Mouse (Mus musculus) mature B cell (primary cell): ENCODE results near the gene Praf2.

ENCODE experiments used
- in situ Hi-C: fragments of 300-500 bp; cut with MboI; formaldehyde crosslinking; loops from 2 replicates; pipeline ENCODE4 v1.14.3; 2019

Gene Praf2

DNA sequence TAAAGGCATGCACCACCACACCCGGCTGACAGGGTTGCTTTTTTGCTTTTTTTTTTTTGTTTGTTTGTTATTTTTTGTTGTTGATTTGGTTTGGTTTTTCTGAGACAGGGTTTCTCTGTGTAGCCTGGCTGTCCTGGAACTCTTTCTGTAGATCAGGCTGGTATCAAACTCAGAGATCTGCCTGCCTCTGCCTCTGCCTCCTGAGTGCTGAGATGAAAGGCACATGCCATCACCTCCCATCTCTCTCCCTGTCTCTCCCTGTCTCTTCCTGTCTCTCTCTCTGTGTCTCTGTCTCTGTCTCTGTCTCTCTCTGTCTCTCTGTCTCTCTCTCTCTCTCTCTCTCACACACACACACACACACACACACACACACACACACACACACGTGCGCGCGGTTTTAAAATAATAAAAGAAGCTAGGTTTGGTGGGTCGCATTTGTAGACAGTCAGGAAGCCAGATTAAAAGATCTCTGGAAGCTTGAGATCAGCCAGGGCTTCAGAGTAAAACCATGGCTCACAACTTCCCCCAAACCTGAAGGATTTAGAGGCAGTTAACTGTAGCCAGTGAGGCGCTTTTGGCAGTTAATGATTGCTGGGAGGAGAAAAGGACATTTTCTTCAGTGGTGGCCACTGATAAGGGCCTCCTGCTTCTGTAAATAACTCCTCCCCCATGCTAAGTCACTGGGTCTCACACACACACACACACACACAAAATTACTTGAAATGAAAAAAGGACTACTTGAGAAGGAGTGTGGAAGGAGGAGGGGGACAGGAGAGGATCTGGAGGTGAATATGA is 50.4 kb downstream of the Praf2 start:
- in situ Hi-C loops = no loop called here

GRCm38 (mm10) chrX:7779294-7779693 is 51.1 kb downstream of the Praf2 start:
- in situ Hi-C loops = no loop called here
